Mouse (Mus musculus) natural killer cell, adult 2 months (primary cell): ENCODE measurements around the gene Orai1.
A peak's percentile ranks its signal among the peaks of the same experiment; 100 is the strongest.
"Not testable (repeated sequence)": the region's sequence is repeated elsewhere in the genome, so short reads cannot be mapped to it uniquely, and the experiment has no call there.

Experiments used
- DNase-seq, 2 experiments: peaks; one replicate each; pipeline ENCODE4 v3.0.0; 2022; ENCODE audit warnings: low spot score in 2 of 2

Gene Orai1

DNA sequence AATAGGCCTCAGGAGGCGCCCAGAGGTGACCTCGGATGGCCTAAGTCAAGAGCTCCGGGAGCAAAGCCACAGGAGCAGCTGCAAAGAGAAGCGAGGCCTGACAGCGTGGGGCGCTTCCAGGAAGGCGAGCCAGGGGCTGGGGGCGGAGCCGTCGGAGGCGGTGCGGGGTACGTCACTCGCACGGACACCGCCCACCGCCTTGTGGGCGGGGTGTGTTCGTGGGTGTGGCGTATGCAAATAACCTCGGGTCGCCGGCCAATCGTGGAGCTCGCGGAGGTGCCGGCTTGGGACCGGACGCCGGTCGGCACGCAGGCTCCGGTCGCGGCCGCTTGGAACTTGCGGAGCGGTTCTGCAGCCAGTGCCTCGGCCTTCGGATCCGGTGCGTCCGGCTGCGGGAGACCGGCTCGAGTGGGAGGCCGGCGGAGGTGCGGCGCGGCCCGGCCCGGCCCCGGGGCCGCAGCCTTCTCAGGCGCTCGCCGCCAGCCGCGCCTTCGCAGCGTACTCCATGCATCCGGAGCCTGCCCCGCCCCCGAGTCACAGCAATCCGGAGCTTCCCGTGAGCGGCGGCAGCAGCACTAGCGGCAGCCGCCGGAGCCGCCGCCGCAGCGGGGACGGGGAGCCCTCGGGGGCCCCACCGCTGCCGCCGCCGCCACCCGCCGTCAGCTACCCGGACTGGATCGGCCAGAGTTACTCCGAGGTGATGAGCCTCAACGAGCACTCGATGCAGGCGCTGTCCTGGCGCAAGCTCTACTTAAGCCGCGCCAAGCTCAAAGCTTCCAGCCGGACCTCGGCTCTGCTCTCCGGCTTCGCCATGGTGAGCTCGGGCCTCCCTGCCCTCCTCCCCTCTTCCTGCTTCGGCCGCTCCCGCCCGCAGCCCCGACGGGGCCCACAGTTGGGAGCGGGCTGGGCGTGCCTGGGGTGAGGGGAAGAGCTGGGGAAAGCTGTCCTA is at the start of gene Orai1:
Gene Orai1 (plus strand): TSS at position 322 of the 949 bp plus-strand sequence.
- DNase-seq = peak; percentile 95 to 98

- DNase-seq = no peak
Measured at GRCm38 (mm10) chr5:122965427-122965826, 49.4 kb upstream of the Orai1 start.

GRCm38 (mm10) chr5:122968322-122968721 is 46.6 kb upstream of the Orai1 start:
- DNase-seq = peak; percentile 69 to 83

- no peak for DNase-seq
Measured at GRCm38 (mm10) chr5:122970056-122970455, 44.8 kb upstream of the Orai1 start.

- no peak for DNase-seq
Measured at GRCm38 (mm10) chr5:122971438-122971837, 43.4 kb upstream of the Orai1 start.

DNA sequence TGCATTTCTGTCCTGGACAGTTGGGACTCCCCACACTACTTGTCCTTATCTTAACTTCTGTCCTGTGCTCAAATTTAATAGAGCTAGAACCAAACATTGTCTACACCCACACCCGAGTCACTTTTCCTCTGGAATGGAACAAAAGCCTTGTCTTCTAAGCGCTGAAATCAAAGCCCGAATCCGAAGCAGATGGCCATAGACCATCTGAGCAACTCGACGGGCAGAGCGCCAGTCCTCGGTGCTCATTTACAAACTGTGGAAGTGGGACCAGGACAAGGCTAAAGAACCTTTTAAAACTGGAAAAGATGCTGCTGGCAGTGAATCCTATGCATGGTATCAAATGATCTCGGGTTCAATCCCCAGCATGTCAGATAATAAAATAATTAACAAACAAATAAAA is 42.8 kb upstream of the Orai1 start:
- DNase-seq = no peak

DNA sequence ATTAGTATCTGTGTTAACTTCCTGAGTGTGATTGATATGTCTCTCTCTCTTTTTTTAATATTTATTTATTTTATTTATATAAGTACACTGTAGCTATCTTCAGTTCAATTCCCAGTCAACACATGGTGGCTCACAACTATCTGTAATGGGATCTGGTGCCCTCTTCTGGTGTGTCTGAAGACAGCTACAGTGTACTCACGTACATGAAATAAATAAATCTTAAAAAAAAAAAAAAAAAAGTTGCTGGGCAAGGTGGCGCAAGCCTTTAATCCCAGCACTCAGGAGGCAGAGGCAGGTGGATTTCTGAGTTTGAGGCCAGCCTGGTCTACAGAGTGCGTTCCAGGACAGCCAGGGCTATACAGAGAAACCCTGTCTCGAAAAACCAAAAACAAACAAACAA is 40.2 kb upstream of the Orai1 start:
- DNase-seq = not testable (repeated sequence)

GRCm38 (mm10) chr5:122978970-122979369 is 35.9 kb upstream of the Orai1 start:
- no peak for DNase-seq

GRCm38 (mm10) chr5:122984483-122984882 is 30.4 kb upstream of the Orai1 start:
- DNase-seq = no peak

DNA sequence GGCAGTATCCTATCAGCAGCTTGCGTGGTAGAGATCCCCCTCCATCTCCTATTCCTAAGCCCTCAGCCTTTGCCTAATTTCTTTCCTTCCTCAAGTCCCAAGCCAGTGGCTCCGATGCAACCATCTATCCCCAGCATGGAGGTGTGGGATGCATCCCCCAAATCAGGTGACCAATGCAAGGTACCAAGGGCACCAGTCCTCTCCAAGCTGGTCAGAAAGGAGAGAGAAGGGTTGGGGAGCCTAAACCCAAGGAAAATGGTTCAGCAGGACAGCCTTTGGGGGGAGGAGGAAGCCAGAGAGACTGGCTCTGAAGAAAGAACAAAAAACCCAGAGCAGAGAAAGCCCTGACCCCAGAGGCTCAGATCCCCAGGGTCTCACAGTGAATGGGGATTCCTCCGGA is 29.6 kb upstream of the Orai1 start:
- no peak for DNase-seq

GRCm38 (mm10) chr5:122986091-122986493 is 28.8 kb upstream of the Orai1 start:
- no peak for DNase-seq

- peak; percentile 51 to 57 for DNase-seq
Measured at GRCm38 (mm10) chr5:122987211-122988020, 27.5 kb upstream of the Orai1 start.

- DNase-seq = peak; percentile 40 to 53
Measured at GRCm38 (mm10) chr5:122988021-122988751, 26.7 kb upstream of the Orai1 start.

DNA sequence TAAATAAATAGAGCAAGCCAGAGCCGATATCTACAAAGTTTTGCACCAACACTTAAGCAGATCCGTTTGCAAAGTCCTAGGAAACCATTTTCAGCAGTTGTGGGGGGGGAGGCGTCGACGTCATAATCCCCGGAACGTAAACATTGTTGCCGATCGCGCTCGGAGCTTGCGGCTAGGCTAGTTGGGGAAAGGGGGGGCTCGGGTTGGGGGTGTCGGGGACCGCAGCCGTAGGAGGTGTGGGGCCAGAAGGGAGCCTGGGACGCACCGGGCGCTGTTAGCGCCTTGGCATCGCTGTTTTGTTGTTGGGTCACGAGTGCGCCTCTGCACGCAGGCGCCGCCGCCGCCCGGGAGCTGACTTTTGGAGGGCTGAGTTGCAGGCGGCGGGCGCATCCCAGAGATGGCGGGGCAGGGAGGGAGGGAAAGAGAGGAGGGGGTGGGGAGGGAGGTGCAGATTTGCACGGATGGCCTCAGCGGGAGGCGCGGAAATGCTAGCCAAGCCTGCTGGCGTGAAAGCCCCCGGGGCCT is 25.8 kb upstream of the Orai1 start:
- DNase-seq = peak; percentile 87 to 90

DNA sequence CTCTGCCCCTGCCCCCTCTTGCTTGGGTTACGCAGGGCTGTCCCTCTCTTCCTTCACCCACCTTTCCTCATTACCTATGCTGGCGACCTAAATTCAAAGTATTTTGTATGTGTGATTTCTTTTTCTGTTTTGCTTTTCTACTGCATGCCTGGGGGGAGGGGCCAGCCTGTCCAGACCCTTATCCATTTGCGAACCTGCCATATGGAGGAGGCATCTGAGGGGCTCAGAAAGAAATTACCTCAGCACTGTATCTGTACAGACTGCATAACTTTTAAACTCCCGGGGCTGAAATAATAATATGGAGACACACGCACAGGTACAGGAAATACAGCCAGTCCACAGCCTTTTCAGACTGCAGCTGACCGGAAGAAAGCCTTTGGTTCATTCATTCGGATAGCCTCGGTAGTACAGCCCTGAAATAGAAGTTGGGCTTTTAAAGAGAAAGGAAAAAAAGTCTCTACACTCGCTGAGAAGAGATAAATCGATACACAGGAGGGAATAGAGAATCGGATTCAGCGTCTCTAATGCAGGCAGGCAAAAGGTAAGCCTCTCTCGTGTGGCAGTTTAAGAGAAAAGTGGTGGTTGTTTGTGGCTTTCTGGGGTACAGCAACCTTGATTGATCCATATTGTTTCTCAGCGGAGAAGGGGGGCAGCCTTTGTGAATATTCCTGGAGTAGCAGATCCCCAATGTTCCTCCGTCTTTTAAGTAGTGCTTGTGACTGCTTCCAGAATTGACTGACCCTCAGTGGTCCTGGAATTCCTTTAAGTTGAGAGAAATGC is 25.1 kb upstream of the Orai1 start, which contains the start of gene Kdm2b:
Gene Kdm2b (minus strand): TSS at position 273 of the 780 bp plus-strand sequence.
- peak; percentile 51 to 55 for DNase-seq

DNA sequence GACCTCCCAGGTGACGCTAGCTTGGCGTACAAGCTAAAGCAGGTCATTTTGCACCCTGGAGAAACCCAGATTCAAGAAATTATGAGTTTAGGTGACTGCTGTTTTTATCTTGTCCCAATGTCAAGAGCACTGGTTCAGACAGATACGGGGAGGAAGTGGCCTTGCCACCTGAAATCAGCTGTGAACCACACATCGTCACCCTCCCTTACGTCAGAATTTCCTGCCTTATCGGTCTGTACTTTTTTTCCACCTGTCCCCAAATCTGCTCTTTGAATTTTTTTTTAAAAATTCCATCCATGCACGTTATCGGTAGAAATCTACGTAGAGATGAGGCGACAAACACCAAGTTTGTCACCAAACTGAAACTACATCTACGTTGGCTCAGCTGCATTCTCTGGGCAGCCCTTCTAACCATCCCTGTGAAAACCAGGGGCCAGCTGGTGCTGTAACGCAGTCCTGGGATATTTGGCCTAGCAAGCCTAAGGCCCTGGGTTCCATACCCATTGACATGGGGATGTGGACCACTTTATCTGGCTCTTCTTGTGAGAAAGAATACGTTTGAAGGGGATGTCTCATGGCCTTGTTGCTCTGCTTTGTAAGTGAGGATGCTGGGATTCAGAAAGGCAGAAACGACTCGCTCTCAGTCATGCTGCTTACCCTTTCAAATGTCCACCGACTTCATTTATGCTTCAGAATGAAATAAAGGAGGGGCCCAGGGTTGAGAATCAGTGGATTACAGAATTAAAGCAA is 24.3 kb upstream of the Orai1 start:
- DNase-seq = peak; percentile 87 to 93

GRCm38 (mm10) chr5:122991350-122992004 is 23.4 kb upstream of the Orai1 start:
- no peak for DNase-seq

GRCm38 (mm10) chr5:122993811-122994210 is 21.1 kb upstream of the Orai1 start:
- DNase-seq = no peak

DNA sequence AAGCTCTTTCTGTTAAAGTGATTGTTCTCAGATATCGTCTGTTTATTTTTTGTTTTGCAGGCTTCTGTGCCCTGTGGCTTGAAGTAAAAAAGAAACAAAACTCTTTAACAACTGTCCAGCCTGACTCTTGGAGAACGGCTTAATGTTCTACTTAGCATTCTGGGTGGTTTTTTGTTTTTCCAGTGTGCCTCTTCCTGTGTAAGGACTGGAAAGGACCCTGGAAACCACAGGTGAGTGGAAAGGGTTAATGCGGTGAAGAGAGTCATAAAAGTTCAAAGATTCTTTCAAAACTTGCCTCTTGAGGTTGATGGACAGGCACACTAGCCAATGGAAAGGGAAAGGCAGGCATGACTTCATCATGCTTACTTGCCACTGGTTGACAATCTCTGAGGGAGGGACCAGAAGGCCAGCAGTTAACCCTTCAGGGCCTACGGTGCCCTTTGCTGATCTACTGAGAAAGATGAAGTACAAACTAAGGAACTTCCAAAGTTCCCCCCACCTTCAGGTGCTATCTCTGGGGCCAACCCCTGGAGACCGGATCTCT is 20.5 kb upstream of the Orai1 start:
- peak; percentile 91 to 95 for DNase-seq
